Mouse (Mus musculus) limb, embryonic 15.5 days (tissue): Measurements from ENCODE around the gene Tyro3. TPM values are rescaled to one million over a fixed set of nuclear protein-coding genes. Genes with fewer than 3 reads are reported as not detected.

ENCODE experiments used
- polyA plus RNA-seq: library from polyadenylated mRNA; unstranded; fragments of >200 nt; fragmentation: Nextera tagmentation; extraction: Ambion mirVana; gene quantifications from 2 replicates; pipeline ENCODE4 v1.2.1, GENCODE M21; 2015

Gene Tyro3
- polyA plus RNA-seq, 1 experiment from 2014 or later: 32.6 TPM

Other genes with a start within 250 kb of the Tyro3 start
- 60.3 and 60.4 TPM in 2 replicates for gene Nusap1, start 179.4 kb upstream of the Tyro3 start, polyA plus RNA-seq
- gene Oip5, start 179.3 kb upstream of the Tyro3 start, polyA plus RNA-seq: 16.6 and 18.1 TPM in 2 replicates
- 44.1 and 45.2 TPM in 2 replicates for gene Ndufaf1, start 134.9 kb upstream of the Tyro3 start, polyA plus RNA-seq
- gene Rtf1, start 122.7 kb upstream of the Tyro3 start, polyA plus RNA-seq: 44.9 and 46.8 TPM in 2 replicates
- gene Itpka, start 55.4 kb upstream of the Tyro3 start, polyA plus RNA-seq: 0.31 and 0.55 TPM in 2 replicates
- gene Ltk, start 37.3 kb upstream of the Tyro3 start, polyA plus RNA-seq: not detected in 2 replicates
- gene Rpap1, start 10.2 kb upstream of the Tyro3 start, polyA plus RNA-seq: 22.1 and 22.2 TPM in 2 replicates
- 25.3 and 25.6 TPM in 2 replicates for gene Mga, start 99.5 kb downstream of the Tyro3 start, polyA plus RNA-seq
- 4.0 and 4.3 TPM in 2 replicates for gene Mapkbp1, start 175.0 kb downstream of the Tyro3 start, polyA plus RNA-seq
- 17.5 and 18.4 TPM in 2 replicates for gene Jmjd7, start 229.8 kb downstream of the Tyro3 start, polyA plus RNA-seq
- 3.8 and 5.0 TPM in 2 replicates for gene Gm28042, start 229.8 kb downstream of the Tyro3 start, polyA plus RNA-seq
- 2.8 and 3.9 TPM in 2 replicates for gene Pla2g4b, start 235.7 kb downstream of the Tyro3 start, polyA plus RNA-seq